Mouse (Mus musculus): ENCODE measurements around the gene Gm12248. TPM values are rescaled to one million over a fixed set of nuclear protein-coding genes. Genes with fewer than 3 reads are reported as not detected.

The Gm12248 gene
- total and polyA plus RNA-seq, 3 experiments, result not detected

GRCm38 (mm10) chr11:58046438-58046837 lies 46.5 kb downstream of the Gm12248 start:
- Histone ChIP-seq H3K9ac (ENCODE audit: insufficient read depth, low read depth) (no peak overlapping the region), H3K27ac (ENCODE audit: insufficient read depth, low read depth) (no peak overlapping the region), H3K9me3 (replicated peaks; ENCODE audit: low read length) (no peaks in the 10 kb centered on the region), H3K36me3 (replicated peaks in 1 of 2; ENCODE audit: control insufficient read depth in 1 of 2, insufficient read depth in 1 of 2, low read length in 1 of 2) (peaks cover 88 to 93% of the 10 kb centered on the region in 2 experiments), H3K27me3 (replicated peaks) (no peaks in the 10 kb centered on the region), H3K4me3 (replicated peaks in 1 of 3; ENCODE audit: low read depth in 2 of 3, low read length in 2 of 3, poor library complexity in 1 of 3) (no peak overlapping the region), H3K79me2 (replicated peaks; ENCODE audit: control insufficient read depth, extremely low read depth, insufficient read depth, poor library complexity, severe bottlenecking) (peaks cover 53% of the 10 kb centered on the region), H3K4me2 (ENCODE audit: insufficient read depth, low read depth, poor library complexity, severe bottlenecking) (no peak overlapping the region), H3K4me1 (ENCODE audit: control insufficient read depth in 1 of 2, insufficient read depth in 2 of 2) (no peaks in the 10 kb centered on the region)
- DNase-seq (ENCODE audit: extremely low read depth), result no peak
- in situ Hi-C loops (cut with MboI; ENCODE audit: low pct_ligation_motif_present, low pct_unique_long_range_greater_than_20kb, low sequenced_read_pairs) (no loop called here), dilution Hi-C loops (cut with MboI; ENCODE audit: extremely low pct_ligation_motif_present, extremely low pct_unique_long_range_greater_than_20kb, low sequenced_read_pairs) (no loop called here)
- TF ChIP-seq SIN3A (IDR thresholded peaks at IDR 0.05; ENCODE audit: low read length) (no peak), CTCF (conservative IDR thresholded peaks at IDR 0.05 in 1 of 2, IDR thresholded peaks at IDR 0.05 in 1 of 2; ENCODE audit: low read depth in 2 of 2, low read length in 2 of 2) (peak in 1 of 2 experiments; percentile 46; a peak in 2 of 4 replicates), SMC3 (IDR thresholded peaks at IDR 0.05; ENCODE audit: low read depth, low read length) (peak; percentile 22; the same call in 1 of the 2 replicates), POLR2A (IDR thresholded peaks at IDR 0.05; ENCODE audit: low read depth, low read length) (peak; percentile 37; the same call in 1 of the 2 replicates)

GRCm38 (mm10) chr11:58042861-58043431 lies 50.0 kb downstream of the Gm12248 start:
- Histone ChIP-seq H3K9me3 (replicated peaks; ENCODE audit: low read length) (no peaks in the 10 kb centered on the region), H3K4me2 (ENCODE audit: insufficient read depth, low read depth, poor library complexity, severe bottlenecking) (no peak overlapping the region), H3K36me3 (replicated peaks in 1 of 2; ENCODE audit: control insufficient read depth in 1 of 2, insufficient read depth in 1 of 2, low read length in 1 of 2) (peaks cover 62 to 87% of the 10 kb centered on the region in 2 experiments), H3K4me1 (ENCODE audit: control insufficient read depth in 1 of 2, insufficient read depth in 2 of 2) (peaks cover 0 to 20% of the 10 kb centered on the region in 2 experiments; a peak in 2 of 4 replicates), H3K27ac (ENCODE audit: insufficient read depth, low read depth) (no peak overlapping the region), H3K79me2 (replicated peaks; ENCODE audit: control insufficient read depth, extremely low read depth, insufficient read depth, poor library complexity, severe bottlenecking) (peaks cover 77% of the 10 kb centered on the region), H3K9ac (ENCODE audit: insufficient read depth, low read depth) (no peak overlapping the region), H3K27me3 (replicated peaks) (no peaks in the 10 kb centered on the region), H3K4me3 (replicated peaks in 1 of 3; ENCODE audit: low read depth in 2 of 3, low read length in 2 of 3, poor library complexity in 1 of 3) (no peak overlapping the region)
- in situ Hi-C loops (cut with MboI; ENCODE audit: low pct_ligation_motif_present, low pct_unique_long_range_greater_than_20kb, low sequenced_read_pairs), result no loop called here
- no peak for TF ChIP-seq HCFC1 (IDR thresholded peaks at IDR 0.05; ENCODE audit: low read depth, low read length)
- TF ChIP-seq EP300 (IDR thresholded peaks at IDR 0.05; ENCODE audit: low read length), result no peak
- TF ChIP-seq BHLHE40 (IDR thresholded peaks at IDR 0.05; ENCODE audit: low read depth, low read length), result no peak
- dilution Hi-C loops (cut with MboI; ENCODE audit: extremely low pct_ligation_motif_present, extremely low pct_unique_long_range_greater_than_20kb, low sequenced_read_pairs), result no loop called here
- no peak for DNase-seq (ENCODE audit: extremely low read depth)

- peak; percentile 52 for DNase-seq (ENCODE audit: extremely low read depth)
- no peak overlapping the region for H3K27ac ChIP-seq (ENCODE audit: insufficient read depth, low read depth)
- in situ Hi-C loops (cut with MboI; ENCODE audit: low pct_ligation_motif_present, low pct_unique_long_range_greater_than_20kb, low sequenced_read_pairs), result no loop called here
- dilution Hi-C loops (cut with MboI; ENCODE audit: extremely low pct_ligation_motif_present, extremely low pct_unique_long_range_greater_than_20kb, low sequenced_read_pairs), result no loop called here
- H3K27me3 ChIP-seq (replicated peaks), result no peaks in the 10 kb centered on the region
- peaks cover 92% of the 10 kb centered on the region for H3K79me2 ChIP-seq (replicated peaks; ENCODE audit: control insufficient read depth, extremely low read depth, insufficient read depth, poor library complexity, severe bottlenecking)
- no peak overlapping the region for H3K9ac ChIP-seq (ENCODE audit: insufficient read depth, low read depth)
- no peak overlapping the region for H3K4me2 ChIP-seq (ENCODE audit: insufficient read depth, low read depth, poor library complexity, severe bottlenecking)
- peaks cover 33 to 84% of the 10 kb centered on the region in 2 experiments for H3K36me3 ChIP-seq (replicated peaks in 1 of 2; ENCODE audit: control insufficient read depth in 1 of 2, insufficient read depth in 1 of 2, low read length in 1 of 2)
- peaks cover 9 to 57% of the 10 kb centered on the region in 2 experiments; a peak in 3 of 4 replicates for H3K4me1 ChIP-seq (ENCODE audit: control insufficient read depth in 1 of 2, insufficient read depth in 2 of 2)
- no peaks in the 10 kb centered on the region for H3K9me3 ChIP-seq (replicated peaks; ENCODE audit: low read length)
- TF ChIP-seq CHD2 (IDR thresholded peaks at IDR 0.05; ENCODE audit: low read length), result no peak
- peak; percentile 41 to 69; a peak in 3 of 4 replicates for TF ChIP-seq CTCF (conservative IDR thresholded peaks at IDR 0.05 in 1 of 2, IDR thresholded peaks at IDR 0.05 in 1 of 2; ENCODE audit: low read depth in 2 of 2, low read length in 2 of 2)
- peak; percentile 12; the same call in 1 of the 2 replicates for TF ChIP-seq SMC3 (IDR thresholded peaks at IDR 0.05; ENCODE audit: low read depth, low read length)
- no peak overlapping the region for H3K4me3 ChIP-seq (replicated peaks in 1 of 3; ENCODE audit: low read depth in 2 of 3, low read length in 2 of 3, poor library complexity in 1 of 3)
Measured at GRCm38 (mm10) chr11:58039027-58039426, 53.9 kb downstream of the Gm12248 start.

Data from CH12.LX (cell line).